In the genomic region with DNA sequence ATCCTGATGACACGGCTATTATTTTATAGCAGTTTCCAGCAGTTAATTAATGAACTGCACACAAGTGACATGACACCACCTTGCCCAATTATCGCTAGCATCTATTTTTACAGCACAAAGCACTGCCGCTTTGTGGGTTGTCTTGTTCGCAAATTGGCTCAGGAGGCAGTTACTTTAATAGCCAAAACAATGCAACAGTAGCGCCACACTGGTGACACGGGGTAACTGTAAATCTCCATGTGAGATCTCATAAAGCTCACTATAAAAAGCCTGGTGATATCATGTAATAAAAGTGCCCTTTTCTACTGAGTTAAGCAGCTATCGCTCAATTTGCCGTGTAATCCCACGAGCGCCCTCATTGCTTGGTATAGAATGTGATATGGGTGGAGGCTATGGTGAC, we compare ENCODE assay signal across 8 mouse cellular contexts.
DNase-seq lines count a peak whose midpoint lies in the region; ATAC-seq lines count a peak whose summit lies in the region.

No protein-coding gene starts in this region.

- H3K27me3 ChIP-seq in kidney, embryonic 15.5 days, result no peaks in the 10 kb centered on the region
- no peaks in the 10 kb centered on the region for H3K27me3 ChIP-seq in forebrain, embryonic 15.5 days

- ATAC-seq in kidney, embryonic 15.5 days (replicated peaks; ENCODE audit: low FRiP score), result peak; percentile 46; the same call in 1 of the 2 replicates
- ATAC-seq in forebrain, embryonic 15.5 days (replicated peaks), result peak; percentile 66

- no peak for DNase-seq in kidney, adult 18-20 months
- DNase-seq in layer of hippocampus, postnatal 14 days (ENCODE audit: low spot score in 2 of 2), result peak; percentile 41 to 43
- DNase-seq in retina, postnatal 1 day, result peak; percentile 46
- no peak for DNase-seq in natural killer cell, adult 2 months (ENCODE audit: low spot score in 2 of 2)
- no peak for DNase-seq in urinary bladder, postnatal 4 days (ENCODE audit: low spot score in 2 of 2)
- no peak for DNase-seq in embryo, embryonic 10.5 days (ENCODE audit: low spot score)

- WGBS in kidney, embryonic 15.5 days, result 52% methylated on average over 10 of the region's 10 CpGs
- WGBS in forebrain, embryonic 15.5 days, result 44% methylated on average over 10 of the region's 10 CpGs

- peak overlapping the region; percentile 20 for H3K4me3 ChIP-seq in kidney, embryonic 15.5 days (replicated peaks)
- H3K4me3 ChIP-seq in forebrain, embryonic 15.5 days, result peak overlapping the region; percentile 28

- H3K27ac ChIP-seq in kidney, embryonic 15.5 days, result no peak overlapping the region
- H3K27ac ChIP-seq in forebrain, embryonic 15.5 days (replicated peaks), result no peak overlapping the region

- H3K36me3 ChIP-seq in kidney, embryonic 15.5 days, result no peaks in the 10 kb centered on the region
- H3K36me3 ChIP-seq in forebrain, embryonic 15.5 days, result no peaks in the 10 kb centered on the region

- no peak overlapping the region for H3K9ac ChIP-seq in kidney, embryonic 15.5 days
- H3K9ac ChIP-seq in forebrain, embryonic 15.5 days (replicated peaks), result 0 out of 2 replicates have a peak overlapping the region, but pooled peaks have one; percentile 19

- no peaks in the 10 kb centered on the region for H3K4me1 ChIP-seq in kidney, embryonic 15.5 days
- H3K4me1 ChIP-seq in forebrain, embryonic 15.5 days, result no peaks in the 10 kb centered on the region

- peak overlapping the region; percentile 45 for H3K4me2 ChIP-seq in kidney, embryonic 15.5 days
- H3K4me2 ChIP-seq in forebrain, embryonic 15.5 days (replicated peaks), result peak overlapping the region; percentile 40

- H3K9me3 ChIP-seq in kidney, embryonic 15.5 days (replicated peaks), result no peaks in the 10 kb centered on the region
- no peaks in the 10 kb centered on the region for H3K9me3 ChIP-seq in forebrain, embryonic 15.5 days

Comparison
In these comparisons a context has a peak if more than half of its experiments do, and no peak if none do; other contexts are left out.
1. DNase-seq: peak in layer of hippocampus, postnatal 14 days (2 of 2) and retina, postnatal 1 day (single experiment); none in kidney, adult 18-20 months (single experiment), natural killer cell, adult 2 months (0 of 2), urinary bladder, postnatal 4 days (0 of 2) and embryo, embryonic 10.5 days (single experiment).